Mouse (Mus musculus) CD4-positive helper T cell, adult 2 months (primary cell): Measurements from ENCODE around the gene Drd4.

ENCODE experiments used
- DNase-seq: peaks from one replicate; pipeline ENCODE4 v3.0.0-alpha.2; 2012; ENCODE audit warnings: low read depth, missing footprints, low spot score

The Drd4 gene

GRCm38 (mm10) chr7:141292583-141293388, 980 bp downstream of the Drd4 start:
- no peak for DNase-seq

GRCm38 (mm10) chr7:141293852-141294471, 2.2 kb downstream of the Drd4 start:
- no peak for DNase-seq

- no peak for DNase-seq
Observed at GRCm38 (mm10) chr7:141294479-141294878, 2.7 kb downstream of the Drd4 start.

GRCm38 (mm10) chr7:141297926-141298650, 6.3 kb downstream of the Drd4 start:
- no peak for DNase-seq

DNA sequence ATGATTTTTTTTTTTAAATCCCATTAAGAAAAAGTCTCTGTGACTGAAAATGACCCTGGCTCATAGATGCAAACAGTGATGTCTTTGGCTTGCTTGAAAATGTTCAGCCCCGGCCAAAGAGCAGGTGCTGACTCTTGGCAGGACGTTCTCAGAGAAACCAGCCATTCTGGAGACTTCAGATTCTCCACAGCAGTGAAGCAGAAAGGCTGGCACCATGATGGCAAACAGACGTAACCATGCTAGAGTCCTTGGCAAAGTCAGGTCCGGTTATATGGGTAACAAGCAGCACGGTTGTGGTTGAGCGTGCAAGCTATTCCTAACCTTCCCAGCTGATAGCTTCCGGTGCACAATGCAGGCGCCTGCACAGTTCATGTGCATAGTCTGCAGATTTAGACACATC, 7.4 kb downstream of the Drd4 start:
- DNase-seq = no peak

- no peak for DNase-seq
Observed at GRCm38 (mm10) chr7:141301386-141301785, 9.6 kb downstream of the Drd4 start.

GRCm38 (mm10) chr7:141302702-141303268, 11.0 kb downstream of the Drd4 start:
- peak; percentile 66 for DNase-seq

DNA sequence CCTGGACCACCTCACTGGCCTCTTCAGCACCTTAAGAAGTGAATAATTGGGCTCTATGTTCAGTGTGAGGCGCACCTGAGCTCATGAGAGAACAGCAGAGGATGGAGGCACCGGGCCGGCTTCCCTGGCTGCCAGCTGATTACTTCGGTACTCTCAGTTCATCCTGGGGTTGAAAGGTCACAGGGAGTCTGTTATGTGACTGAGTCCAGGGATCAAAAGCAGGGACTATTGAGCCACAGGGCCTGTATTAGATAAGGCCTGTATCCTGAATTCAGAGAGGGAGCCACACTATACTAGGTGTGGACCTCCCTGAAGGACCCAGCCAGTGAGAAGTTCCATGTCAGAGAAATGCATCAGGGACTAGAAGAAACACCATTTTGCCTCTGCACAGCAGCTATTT, 12.7 kb downstream of the Drd4 start:
- DNase-seq = no peak

GRCm38 (mm10) chr7:141314416-141314815, 22.6 kb downstream of the Drd4 start:
- DNase-seq = no peak

DNA sequence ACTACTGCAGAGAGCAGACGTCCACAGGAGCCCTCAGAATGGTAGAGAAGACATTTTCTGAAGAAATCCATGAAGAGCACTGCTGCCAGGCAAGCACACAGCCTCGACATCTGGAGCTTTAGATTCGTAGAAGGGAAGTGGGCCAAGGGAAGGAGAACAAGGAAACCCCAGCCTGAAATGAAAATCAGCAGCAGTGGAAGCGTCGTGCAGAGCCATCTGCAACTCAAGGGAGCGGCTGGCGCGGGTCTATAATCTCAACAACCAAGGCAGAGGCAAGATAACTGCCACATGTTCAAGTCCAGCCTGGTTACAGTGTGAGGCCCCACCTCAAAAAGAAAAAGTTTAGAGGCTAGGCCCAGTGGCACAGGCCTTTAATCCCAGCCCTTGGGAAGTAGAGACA, 23.3 kb downstream of the Drd4 start:
- DNase-seq = no peak

DNA sequence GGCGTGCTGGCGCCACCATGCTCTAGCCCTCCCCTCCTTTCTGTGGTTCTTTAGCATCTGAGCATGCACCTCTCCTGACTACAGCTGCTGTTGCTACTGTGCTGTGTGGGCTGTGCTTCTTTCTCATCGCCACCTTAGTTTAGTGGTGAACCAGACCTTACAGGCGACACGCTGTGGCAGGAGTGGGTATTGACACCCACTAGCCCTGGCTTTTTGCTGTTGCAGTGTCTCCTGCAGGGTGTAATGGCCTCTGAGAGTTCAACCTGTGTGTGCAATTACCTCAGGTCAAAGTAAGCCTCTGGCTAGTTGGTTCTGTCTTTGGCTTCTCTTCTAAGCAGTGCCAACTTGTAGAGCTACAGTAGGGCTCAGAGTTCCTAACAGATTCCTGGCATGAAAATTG, 24.2 kb downstream of the Drd4 start:
- DNase-seq = peak; percentile 71

DNA sequence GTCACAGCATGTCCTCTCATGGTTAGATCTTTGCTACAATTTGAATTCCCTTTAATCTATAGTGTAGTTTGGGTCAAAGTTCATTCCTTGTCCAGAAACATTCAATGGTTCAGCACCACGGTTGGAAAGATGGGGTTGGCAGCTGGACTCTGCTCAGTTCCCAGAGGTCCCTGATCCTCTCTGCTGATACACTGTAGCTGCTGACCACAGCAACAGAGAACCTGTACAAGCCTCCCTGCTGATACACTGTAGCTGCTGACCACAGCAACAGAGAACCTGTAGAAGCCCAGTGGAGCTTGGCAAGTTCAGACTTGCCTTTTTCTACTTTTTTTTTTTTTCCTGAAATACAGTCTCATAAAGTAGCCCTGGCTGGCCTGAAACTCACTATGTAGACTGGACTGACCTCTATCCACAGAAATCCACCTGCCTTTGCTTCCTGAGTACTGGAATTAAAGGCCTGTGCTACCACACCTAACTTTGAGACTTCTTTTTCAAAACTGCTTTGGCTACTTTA, 25.9 kb downstream of the Drd4 start:
- no peak for DNase-seq

DNA sequence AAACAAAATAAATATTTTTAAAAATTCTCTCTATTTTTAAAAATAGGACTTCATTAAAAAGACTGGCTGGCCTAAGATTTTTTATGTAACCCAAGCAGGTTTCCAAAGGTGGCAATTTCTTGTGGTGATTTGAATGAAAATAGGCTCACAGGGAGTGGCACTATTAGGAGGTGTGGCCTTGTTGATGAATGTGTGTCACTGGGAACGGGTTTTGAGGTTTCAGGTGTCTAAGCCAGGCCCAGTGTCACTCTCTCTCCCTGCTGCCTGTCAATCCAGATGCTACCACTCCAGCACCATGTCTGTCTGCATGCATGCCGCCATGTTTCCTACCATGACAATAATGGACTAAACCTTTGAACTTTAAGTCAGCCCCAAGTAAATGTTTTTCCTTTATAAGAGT, 27.6 kb downstream of the Drd4 start:
- DNase-seq = no peak

DNA sequence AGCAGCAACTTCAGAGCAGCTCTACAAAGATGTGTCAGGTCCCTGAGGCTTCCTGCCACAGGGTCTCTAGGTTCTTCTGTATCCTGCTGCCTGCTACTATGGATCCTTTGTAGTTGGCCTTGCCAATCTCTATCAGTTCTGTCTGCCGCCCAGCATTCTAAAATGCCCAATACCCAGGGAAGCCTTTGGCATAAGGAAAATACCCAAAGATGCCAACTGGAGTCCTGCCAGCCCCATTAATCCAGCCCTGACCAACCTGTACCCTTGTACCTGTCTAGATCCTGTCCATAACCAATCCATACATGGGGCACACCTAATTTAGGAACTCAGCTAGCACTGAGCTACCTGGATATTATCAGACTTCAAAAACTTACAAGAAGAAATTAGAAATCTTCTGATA, 32.9 kb downstream of the Drd4 start:
- no peak for DNase-seq

- no peak for DNase-seq
Observed at GRCm38 (mm10) chr7:141326546-141327446, 35.0 kb downstream of the Drd4 start.

GRCm38 (mm10) chr7:141327469-141328372, 35.9 kb downstream of the Drd4 start, which contains the start of the genes Deaf1 and Tmem80:
Gene Deaf1 (minus strand): TSS chr7:141327690.
Gene Tmem80 (plus strand): TSS chr7:141327739.
- DNase-seq = peak; percentile 98

DNA sequence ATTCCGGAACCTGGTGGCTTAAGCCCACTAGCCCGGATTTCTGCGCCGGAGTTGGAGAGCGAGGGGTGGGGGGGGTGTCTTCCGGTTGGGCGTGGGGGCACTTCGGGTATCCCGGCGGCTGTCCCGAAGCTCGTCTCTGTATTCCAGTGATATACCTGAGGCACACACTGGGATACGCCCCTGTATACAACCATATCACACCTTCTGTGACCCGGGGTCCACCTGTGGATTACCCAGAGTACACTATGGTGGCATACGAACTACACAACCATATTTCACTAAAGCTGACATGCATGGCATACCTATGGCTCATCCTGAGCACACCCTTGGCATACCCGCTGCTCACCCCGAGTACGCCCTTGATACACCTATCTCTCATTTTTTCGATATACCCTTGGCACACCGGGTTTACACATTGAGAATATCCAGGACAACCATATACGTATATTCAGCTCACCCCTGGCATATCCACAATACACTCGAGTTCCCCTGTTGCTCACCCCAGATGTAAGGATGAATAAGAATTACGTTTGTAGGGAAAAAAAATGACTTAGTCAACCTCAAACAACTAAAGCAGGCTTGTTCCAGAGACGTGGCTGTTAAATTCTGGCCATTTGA, 36.7 kb downstream of the Drd4 start:
- no peak for DNase-seq

DNA sequence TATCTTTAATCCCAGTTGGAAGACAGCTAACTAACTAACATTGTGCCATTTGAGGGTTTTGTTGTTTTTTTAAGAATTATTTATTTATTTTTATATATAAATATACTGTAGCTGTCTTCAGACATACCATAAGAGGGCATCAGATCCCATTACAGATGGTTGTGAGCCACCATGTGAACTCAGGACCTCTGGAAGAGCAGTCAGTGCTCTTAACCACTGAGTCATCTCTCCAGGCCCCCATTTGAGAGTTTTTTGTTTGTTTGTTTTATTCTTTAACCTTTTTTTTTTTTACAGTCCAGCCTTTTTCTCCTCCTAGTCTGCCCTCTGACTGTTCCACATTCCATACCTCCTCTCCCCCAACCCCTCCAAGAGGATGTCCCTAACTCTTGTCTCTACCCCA, 38.9 kb downstream of the Drd4 start:
- no peak for DNase-seq

DNA sequence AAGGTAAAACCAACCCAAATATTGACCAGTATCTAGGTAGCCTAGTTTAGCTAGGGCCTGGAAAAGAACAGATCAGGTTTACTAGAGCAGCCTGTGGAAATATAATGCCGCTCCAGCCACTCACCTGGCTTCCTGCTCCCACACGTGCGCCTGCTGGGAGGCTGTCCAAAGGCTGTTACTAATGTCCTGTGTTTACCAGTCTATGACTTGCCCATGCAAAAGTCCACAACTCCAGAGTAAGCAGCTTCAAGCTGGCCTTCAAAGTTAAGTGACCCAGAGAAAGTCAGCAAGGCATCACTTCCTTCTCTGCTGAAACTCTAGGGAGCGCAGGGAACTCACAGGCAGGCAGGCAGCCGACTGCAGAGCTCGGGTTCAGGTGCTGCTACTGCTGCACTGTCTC, 40.2 kb downstream of the Drd4 start:
- DNase-seq = no peak
